In the genomic region with DNA sequence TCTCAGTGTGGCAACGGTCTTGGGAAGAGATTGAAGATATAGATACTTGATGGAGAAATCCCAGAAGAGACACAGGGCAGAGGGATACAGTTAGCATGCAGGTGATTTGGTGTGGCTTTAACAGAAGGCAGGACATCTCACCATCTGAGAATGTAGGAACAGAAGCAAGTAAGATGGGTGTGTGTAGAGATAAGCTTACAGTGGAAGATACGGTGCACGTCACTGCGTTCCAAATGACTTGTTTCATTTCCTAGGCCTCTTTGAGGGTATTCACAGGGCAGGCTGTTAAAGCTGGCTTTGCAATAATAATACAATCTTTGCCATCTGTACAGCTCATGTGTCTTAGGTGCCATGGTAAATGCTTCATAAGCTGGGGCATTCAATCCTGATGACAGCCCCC, we compare ENCODE assay signal across 34 mouse cellular contexts. TPM values are rescaled to one million over a fixed set of nuclear protein-coding genes. Genes with fewer than 3 reads are reported as not detected.
"Had no signal": no experiment of that assay in that cellular context is flagged by ENCODE, and none has a peak within 500 bp of the region (broad histone marks: within the 10 kb centered on the region; RNA-seq: fewer than 3 reads in every experiment).

No protein-coding gene starts in this region.

- H3K36me3 ChIP-seq: limb, embryonic 10.5 days; limb, embryonic 12.5 days; limb, embryonic 13.5 days; limb, embryonic 15.5 days; liver, embryonic 12.5 days; liver, embryonic 13.5 days; liver, embryonic 15.5 days; lung, embryonic 15.5 days; midbrain, embryonic 10.5 days; midbrain, embryonic 12.5 days; midbrain, embryonic 13.5 days; midbrain, embryonic 15.5 days; neural tube, embryonic 12.5 days had no signal

- H3K4me3 ChIP-seq: limb, embryonic 10.5 days; limb, embryonic 12.5 days; limb, embryonic 13.5 days; limb, embryonic 15.5 days; liver, embryonic 12.5 days; liver, embryonic 13.5 days; liver, embryonic 15.5 days; lung, embryonic 15.5 days; megakaryocyte, embryonic 14.5 days; midbrain, embryonic 10.5 days; midbrain, embryonic 12.5 days; midbrain, embryonic 13.5 days; midbrain, embryonic 15.5 days; myocyte; neural tube, embryonic 12.5 days had no signal

- H3K4me1 ChIP-seq: liver, embryonic 13.5 days; liver, embryonic 15.5 days; midbrain, embryonic 10.5 days; midbrain, embryonic 12.5 days; midbrain, embryonic 13.5 days; midbrain, embryonic 15.5 days; neural tube, embryonic 12.5 days had no signal

- H3K27ac ChIP-seq: limb, embryonic 10.5 days; limb, embryonic 12.5 days; limb, embryonic 13.5 days; limb, embryonic 15.5 days; liver, embryonic 12.5 days; liver, embryonic 13.5 days; liver, embryonic 14.5 days; liver, embryonic 15.5 days; lung, embryonic 15.5 days; macrophage; midbrain, embryonic 10.5 days; midbrain, embryonic 12.5 days; midbrain, embryonic 13.5 days; midbrain, embryonic 15.5 days; neural tube, embryonic 12.5 days had no signal

- ATAC-seq: liver, embryonic 12.5 days; liver, postnatal 0 days; lung, postnatal 0 days; midbrain, embryonic 13.5 days; midbrain, embryonic 15.5 days; midbrain, embryonic 16.5 days had no signal

- H3K9me3 ChIP-seq: limb, embryonic 10.5 days; limb, embryonic 12.5 days; limb, embryonic 13.5 days; limb, embryonic 15.5 days; liver, embryonic 12.5 days; liver, embryonic 13.5 days; liver, embryonic 15.5 days; lung, embryonic 15.5 days; megakaryocyte, embryonic 14.5 days; midbrain, embryonic 10.5 days; midbrain, embryonic 12.5 days; midbrain, embryonic 13.5 days; midbrain, embryonic 15.5 days; neural tube, embryonic 12.5 days had no signal

- H3K27me3 ChIP-seq: limb, embryonic 12.5 days; limb, embryonic 15.5 days; liver, embryonic 12.5 days; liver, embryonic 13.5 days; liver, embryonic 15.5 days; lung, embryonic 15.5 days; megakaryocyte, embryonic 14.5 days; midbrain, embryonic 12.5 days; midbrain, embryonic 13.5 days; midbrain, embryonic 15.5 days; neural tube, embryonic 12.5 days had no signal

- H3K4me2 ChIP-seq: limb, embryonic 12.5 days; limb, embryonic 13.5 days; limb, embryonic 15.5 days; liver, embryonic 11.5 days; liver, embryonic 12.5 days; liver, embryonic 13.5 days; liver, embryonic 15.5 days; lung, embryonic 14.5 days; lung, embryonic 15.5 days; midbrain, embryonic 11.5 days; midbrain, embryonic 12.5 days; midbrain, embryonic 13.5 days; midbrain, embryonic 15.5 days; neural tube, embryonic 12.5 days had no signal

- H3K9ac ChIP-seq: limb, embryonic 12.5 days; limb, embryonic 13.5 days; limb, embryonic 15.5 days; liver, embryonic 12.5 days; liver, embryonic 13.5 days; liver, embryonic 14.5 days; liver, embryonic 15.5 days; liver, postnatal 0 days; lung, embryonic 14.5 days; lung, embryonic 15.5 days; midbrain, embryonic 12.5 days; midbrain, embryonic 13.5 days; midbrain, embryonic 15.5 days; neural tube, embryonic 12.5 days had no signal

- DNase-seq: left cerebral cortex, postnatal 4 days; liver; liver, embryonic 13.5 days; liver, postnatal 0 days; lung, adult 18-20 months; lung, adult 2 months; lung, embryonic 14.5 days; lung, postnatal 10 days; lung, postnatal 14 days; lung, postnatal 36 days; lung, postnatal 4 days; midbrain, embryonic 14.5 days had no signal

RNA-seq across cellular contexts. Expression of gene Bmp2, which starts 44.9 kb away (rescaled TPM):
- total RNA-seq: megakaryocyte progenitor cell, adult 5-6 weeks; monocyte, adult 5-6 weeks had no signal
